Mouse (Mus musculus): ENCODE measurements around the gene Kir3dl2. TPM values are rescaled to one million over a fixed set of nuclear protein-coding genes. Genes with fewer than 3 reads are reported as not detected.
"Not testable (repeated sequence)": the region's sequence is repeated elsewhere in the genome, so short reads cannot be mapped to it uniquely, and the experiment has no call there.

Gene Kir3dl2
- not detected for total RNA-seq (2021)
- long read RNA-seq, experiment 1: 0 reads
- long read RNA-seq, experiment 2: 0 reads

DNA sequence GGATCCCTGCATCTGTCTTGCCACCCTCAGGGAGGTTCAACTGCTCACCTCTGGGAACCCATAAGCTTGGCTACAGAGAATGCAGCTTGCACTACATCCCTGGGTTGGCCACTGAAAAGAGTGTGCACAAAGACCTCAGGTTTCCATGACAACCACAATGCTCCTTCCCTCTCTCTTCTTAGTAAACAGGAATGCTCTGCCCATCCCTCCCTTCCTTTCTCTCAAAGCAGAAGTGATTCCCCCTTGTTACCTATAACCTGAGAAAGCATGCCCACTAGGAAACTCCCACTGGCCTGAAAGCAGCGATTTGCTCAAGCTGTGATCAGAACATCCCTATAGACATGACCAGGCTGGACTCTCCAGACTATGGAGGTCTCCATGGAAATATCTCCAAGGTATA, at the start of gene Kir3dl2:
Gene Kir3dl2 (minus strand): TSS at position 101 of the 400 bp plus-strand sequence.
- not testable (repeated sequence) for H3K27ac ChIP-seq; DNase-seq (ENCODE audit: low spot score in 2 of 2); H3K4me3 ChIP-seq

DNA sequence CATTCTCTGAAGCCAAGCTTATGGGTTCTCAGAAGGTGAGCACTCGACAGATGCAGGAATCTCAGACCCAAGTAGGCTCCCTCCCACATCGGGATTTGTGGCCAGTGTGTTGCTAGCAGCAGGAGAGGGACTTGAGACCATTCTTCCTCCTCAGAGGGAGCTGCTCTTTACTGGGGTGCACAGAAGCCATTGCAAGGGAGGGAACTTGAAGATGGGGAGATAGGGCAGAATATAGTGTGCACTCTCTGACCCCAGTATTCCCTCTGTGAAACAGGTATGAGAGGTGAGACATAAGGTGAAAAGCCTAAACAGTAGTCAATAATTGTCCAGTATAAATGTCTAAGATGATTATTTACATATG, 47.0 kb upstream of the Kir3dl2 start:
- DNase-seq (ENCODE audit: low spot score in 2 of 2): no peak
- TF ChIP-seq CTCF (conservative IDR thresholded peaks at IDR 0.05): no peak
- Histone ChIP-seq H3K4me3 (peak overlapping the region; percentile 59), H3K27ac (peak overlapping the region; percentile 82)

GRCm38 (mm10) chrX:136590199-136590896, 46.5 kb upstream of the Kir3dl2 start, which contains the start of gene Tceal3:
Gene Tceal3, plus strand, starts transcription at chrX:136590842.
- Histone ChIP-seq H3K27ac (peak within 1 kb of the TSS; percentile 82), H3K4me3 (peak within 1 kb of the TSS; percentile 59)
- no peak for TF ChIP-seq CTCF (conservative IDR thresholded peaks at IDR 0.05)
- DNase-seq (ENCODE audit: low spot score in 2 of 2): peak; percentile 66 to 79

- TF ChIP-seq CTCF (conservative IDR thresholded peaks at IDR 0.05): no peak
- no peak overlapping the region for H3K27ac ChIP-seq
- H3K4me3 ChIP-seq: no peak overlapping the region
- no peak for DNase-seq (ENCODE audit: low spot score in 2 of 2)
Measured at GRCm38 (mm10) chrX:136584617-136585016, 40.8 kb upstream of the Kir3dl2 start.

GRCm38 (mm10) chrX:136569094-136569493, 25.2 kb upstream of the Kir3dl2 start:
- H3K4me3 ChIP-seq; H3K27ac ChIP-seq; DNase-seq (ENCODE audit: low spot score in 2 of 2): not testable (repeated sequence)

DNA sequence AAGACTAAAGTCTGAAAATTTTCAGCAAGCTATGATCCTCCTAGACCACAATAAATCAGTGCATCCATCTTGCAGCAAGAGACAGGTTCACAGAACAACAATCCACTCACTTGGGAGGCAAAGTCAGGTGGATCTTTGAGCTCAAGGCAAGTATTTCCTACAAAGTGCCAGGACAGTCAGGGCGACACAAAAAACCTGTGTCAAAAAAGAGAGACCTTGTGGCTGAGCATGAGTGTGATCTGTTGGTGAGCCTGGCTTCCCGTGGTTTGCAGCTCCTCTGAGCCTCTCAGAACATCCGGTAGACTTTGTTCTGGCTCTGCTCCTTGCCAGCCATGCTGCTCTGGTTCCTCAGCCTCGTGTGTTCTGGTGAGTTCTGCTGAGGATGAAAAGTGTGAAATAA, 26.2 kb downstream of the Kir3dl2 start, which contains the start of gene Kir3dl1:
Gene Kir3dl1 (plus strand): TSS at position 301 of the 400 bp plus-strand sequence.
- DNase-seq (ENCODE audit: low spot score in 2 of 2); H3K27ac ChIP-seq; H3K4me3 ChIP-seq: not testable (repeated sequence)

Other genes with a start within 250 kb of the Kir3dl2 start
- gene Kir3dl1, start 26.1 kb downstream of the Kir3dl2 start, total RNA-seq (2021): not detected
- 100 to 1,000 TPM; 193 to 204 TPM for gene Tceal3, start 46.8 kb upstream of the Kir3dl2 start, total RNA-seq (2021)
- 10 to 100 TPM; 12.9 to 15.3 TPM for gene Tceal1, start 163.9 kb upstream of the Kir3dl2 start, total RNA-seq (2021)
- gene Morf4l2, start 199.6 kb upstream of the Kir3dl2 start, total RNA-seq (2021): 100 to 1,000 TPM; 384 to 391 TPM
- gene Glra4, start 236.1 kb upstream of the Kir3dl2 start, total RNA-seq (2021): under 1 TPM in 1 of 2 experiments, not detected in 1; 0.20 TPM

Measured in layer of hippocampus, adult 2 months (tissue).